Mouse (Mus musculus): ENCODE measurements around the gene Mxi1.

Gene Mxi1

DNA sequence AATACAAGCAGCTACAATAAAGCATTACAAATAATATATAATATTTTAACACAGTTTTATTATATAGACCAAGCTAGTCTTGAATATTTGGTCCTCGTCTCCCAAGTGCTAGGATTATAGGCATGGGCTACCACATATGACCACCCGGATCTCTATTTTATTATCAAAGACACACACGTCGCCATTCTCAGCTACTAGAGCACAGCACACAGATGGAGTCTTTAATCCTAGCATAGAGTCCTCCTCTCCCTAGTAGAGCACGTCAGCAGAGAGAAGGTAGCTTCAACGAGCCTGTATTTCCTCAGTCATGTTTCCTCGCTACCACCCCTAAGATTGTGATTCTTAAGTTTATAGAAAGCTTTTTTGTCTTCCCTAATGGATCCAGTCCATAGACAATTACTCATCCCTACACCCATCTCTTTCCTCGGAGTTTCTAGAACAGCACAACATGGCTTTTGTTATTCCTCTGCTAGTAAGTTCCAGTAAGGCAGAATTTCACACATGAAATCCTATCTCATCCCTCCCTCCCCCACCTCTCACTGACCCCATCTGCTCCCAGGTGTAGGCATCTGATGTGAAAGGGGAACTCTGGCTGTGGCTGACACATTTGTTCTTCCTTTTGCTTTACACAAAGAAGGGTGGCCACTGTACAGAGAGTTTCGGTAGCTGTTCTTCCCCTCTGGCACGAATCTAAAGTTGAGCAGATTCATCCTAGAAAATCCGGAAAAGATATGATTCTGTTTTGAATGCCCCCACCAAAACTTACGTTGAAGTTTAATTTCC lies 87.3 kb downstream of the Mxi1 start:
- no peak for DNase-seq (ENCODE audit: low read depth, low spot score)

GRCm38 (mm10) chr19:53399213-53399612 lies 88.9 kb downstream of the Mxi1 start:
- no peak for DNase-seq (ENCODE audit: low read depth, low spot score)

GRCm38 (mm10) chr19:53400332-53401110 lies 90.2 kb downstream of the Mxi1 start:
- DNase-seq (ENCODE audit: low read depth, low spot score), result no peak

GRCm38 (mm10) chr19:53402741-53403432 lies 92.6 kb downstream of the Mxi1 start:
- DNase-seq (ENCODE audit: low read depth, low spot score), result no peak

DNA sequence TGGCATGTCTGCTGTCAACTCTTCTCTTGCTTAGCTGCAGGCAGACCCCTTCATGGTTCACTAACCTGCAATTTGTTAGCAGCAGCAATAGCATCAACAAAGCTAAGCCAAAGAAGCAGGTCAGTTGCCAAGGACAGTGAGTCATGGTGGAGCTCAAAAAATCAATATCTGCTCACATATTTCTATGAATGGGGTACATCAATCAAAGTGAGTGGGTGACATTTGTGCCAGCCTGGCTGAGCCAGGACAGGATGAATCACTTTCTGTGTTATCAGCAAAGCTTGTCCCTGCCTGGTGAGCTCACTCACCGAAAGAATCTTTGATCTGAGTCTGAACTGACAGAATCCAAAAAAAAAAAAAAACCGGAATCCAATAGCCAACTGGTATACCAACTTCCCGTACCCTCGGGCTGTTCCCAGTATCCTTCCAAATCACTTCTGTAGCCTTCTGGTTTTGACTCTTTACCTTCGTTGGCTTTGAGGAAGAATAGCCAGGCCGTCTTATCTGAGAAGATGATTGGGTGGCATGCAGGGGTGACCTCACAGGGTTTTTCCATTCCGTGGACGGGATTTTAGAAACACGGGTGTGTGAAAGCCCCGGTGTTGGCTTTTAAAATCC lies 94.0 kb downstream of the Mxi1 start:
- DNase-seq (ENCODE audit: low read depth, low spot score), result no peak

DNA sequence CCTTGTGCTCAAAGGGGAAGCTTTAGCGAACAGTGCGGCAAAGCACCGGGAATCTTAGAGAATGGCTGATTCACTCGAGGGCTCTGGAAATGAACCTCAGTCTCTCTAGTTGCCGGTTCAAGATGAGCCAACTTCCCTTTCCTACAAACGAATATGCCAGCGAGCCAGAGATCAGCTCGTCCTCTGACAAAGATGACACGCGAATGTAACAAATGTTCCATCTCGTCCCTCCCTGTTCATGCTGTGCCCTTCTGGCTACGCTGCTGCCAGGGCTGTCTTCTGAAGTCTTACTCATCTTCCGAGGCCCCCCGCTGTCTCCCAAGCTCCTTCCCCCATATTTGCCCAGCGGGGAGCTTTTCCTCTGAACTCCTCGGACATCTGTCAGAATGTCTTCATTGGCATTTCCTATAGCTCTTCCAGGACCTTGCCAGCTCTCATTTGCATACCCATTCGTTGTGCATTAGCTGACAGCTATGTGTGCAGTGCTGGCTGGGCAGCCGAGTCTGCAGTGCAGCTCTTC lies 94.6 kb downstream of the Mxi1 start:
- DNase-seq (ENCODE audit: low read depth, low spot score), result no peak

GRCm38 (mm10) chr19:53405810-53406209 lies 95.5 kb downstream of the Mxi1 start:
- DNase-seq (ENCODE audit: low read depth, low spot score), result no peak

DNA sequence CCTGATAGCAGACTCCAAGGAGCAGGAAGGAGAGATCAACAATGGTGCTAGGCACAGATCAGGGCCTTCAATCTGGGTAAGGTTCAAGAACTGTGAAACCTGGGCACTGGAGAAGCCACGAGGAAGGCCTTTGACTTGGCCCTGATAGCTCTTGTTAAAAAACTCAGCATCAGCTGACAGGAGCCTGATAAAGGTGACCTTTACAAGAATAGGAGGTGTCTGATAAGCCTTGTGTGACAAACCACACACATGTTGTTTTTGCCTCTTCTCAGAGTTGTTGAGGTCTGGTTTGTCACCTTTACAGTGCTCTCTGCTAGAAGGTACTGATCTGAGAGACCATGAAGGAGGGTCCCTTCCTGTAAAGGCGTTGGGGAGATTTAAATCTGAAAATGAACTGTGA lies 97.0 kb downstream of the Mxi1 start:
- DNase-seq (ENCODE audit: low read depth, low spot score), result no peak

DNA sequence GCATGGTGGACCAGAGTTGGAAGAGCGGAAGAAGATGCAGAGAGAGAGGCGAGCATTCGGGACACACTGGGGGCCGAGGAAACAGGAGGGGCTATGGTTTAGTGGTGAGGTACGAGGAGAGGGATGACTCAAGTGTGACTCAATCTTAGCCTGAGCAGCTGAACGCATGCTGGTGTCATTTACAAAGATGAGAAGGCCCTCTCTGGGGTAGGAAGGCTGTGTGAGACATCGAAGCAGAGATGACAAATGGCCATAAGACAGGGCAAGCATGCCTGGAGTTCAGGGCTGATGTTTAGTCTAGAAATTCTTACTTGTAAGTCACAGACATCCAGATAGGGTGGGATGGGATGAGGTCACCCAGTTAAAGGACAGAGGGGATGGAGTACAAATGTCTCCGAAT lies 98.1 kb downstream of the Mxi1 start:
- no peak for DNase-seq (ENCODE audit: low read depth, low spot score)

DNA sequence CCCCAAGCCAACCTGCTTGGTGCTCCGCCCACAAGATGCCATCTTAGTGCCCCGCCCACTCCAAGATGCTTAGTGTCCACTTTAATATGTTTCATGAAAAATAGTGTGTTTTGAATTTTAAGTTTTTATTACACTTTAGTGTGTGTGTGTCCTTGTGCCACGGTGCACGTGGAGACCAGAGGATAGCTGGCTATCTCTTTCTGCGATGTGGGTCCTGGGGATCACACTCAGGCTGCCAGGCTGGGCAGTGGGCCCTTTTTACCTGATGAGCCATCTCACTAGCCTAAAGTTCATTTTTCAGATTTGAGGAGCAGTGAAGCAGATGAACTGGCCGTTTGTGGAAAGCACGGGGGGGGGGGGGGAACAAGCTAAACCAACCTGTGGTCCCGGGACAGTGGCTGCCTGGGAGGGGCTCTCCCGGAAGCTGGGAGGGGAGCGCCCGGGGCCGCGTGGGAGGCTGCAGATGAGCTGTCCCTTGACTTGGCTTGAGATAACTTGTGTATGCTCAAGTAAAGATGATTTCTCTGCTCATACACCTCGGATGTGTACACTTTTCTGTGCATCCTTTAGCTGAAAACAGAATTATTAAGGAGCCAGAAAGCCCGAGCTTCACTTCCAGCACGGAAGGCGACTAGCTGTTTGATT lies 99.5 kb downstream of the Mxi1 start:
- DNase-seq (ENCODE audit: low read depth, low spot score), result no peak

DNA sequence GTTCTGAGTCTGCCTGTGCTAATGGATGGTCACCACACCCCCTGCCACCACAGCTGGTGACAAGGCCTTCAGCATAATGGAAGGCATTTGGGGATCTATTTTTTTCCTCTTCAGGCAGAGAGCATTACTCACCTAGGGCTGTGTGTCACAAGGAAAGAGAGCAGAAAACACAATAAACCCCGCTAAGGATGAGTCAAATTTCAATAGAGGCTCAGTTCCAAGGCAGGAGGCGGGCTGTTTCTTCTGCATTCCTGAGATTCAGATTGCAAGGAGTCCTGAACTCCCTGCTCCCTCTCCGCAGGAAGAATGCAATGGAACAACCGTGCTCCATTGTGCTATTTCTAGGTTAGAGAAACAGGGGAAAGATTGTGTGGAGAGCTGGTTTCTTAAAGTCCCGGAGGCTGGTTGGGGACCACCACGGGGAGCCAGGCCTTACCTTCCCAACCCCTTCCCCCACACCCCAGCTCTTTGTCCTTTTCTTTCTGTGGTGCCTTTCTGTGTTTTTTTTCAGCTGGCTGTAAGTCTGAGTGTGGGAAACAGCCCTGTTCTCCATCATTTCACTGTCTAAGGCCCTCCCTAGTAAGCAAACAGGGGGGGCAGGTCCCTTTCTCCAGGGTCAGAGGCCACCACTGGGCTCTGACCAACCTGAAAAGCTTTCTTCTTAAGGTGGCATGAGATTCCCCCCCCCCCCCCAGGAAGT lies 102.0 kb downstream of the Mxi1 start:
- DNase-seq (ENCODE audit: low read depth, low spot score), result no peak

DNA sequence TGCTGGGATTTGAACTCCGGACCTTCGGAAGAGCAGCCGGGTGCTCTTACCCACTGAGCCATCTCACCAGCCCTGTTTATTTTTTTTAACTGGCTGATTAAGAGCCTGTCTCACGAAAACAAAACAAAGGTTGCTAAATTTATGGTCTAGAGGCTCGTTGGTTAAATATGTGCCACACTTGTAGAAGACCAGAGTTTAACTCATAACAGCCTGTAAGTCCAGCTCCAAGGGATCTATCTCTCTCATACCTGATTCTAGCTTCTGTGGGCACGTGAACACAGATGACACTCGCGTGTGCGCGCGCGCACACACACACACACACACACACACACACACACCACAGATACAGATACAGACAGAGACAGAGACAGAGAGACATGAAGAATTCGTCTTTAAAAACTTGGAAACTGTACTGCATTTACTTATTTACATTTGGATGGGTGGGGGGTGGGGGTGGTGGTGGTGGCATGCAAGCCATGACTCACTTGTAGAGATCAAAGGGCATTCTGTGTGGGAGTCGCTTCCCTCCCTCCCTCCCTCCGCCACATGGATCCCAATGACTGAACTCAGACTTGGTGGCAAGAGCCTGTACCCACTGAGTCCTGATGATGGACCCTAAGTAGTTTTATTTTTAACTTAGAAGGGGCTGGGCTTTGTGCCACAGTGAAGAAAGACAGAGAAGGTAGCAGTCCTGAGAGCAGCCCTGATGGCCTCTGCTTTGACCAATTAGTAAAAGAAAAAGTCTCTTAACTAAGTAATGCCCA lies 103.5 kb downstream of the Mxi1 start:
- no peak for DNase-seq (ENCODE audit: low read depth, low spot score)

DNA sequence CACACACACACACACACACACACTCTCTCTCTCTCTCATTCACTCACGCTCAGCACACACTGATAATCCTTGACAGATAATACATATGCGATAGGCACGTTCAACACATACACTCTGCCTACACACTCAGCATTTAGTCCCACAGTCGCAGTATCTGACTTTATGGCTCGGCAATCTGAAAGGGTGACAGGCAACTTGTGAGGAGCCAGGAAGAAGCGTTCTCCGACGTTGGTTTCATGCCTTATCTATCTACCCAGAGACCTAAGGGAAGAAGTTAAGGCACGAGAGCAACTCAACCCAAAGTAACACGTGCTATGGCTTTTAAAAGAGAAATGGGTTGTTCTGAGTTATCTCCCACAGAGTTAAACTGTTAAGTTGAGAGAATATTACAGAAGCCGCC lies 104.3 kb downstream of the Mxi1 start:
- DNase-seq (ENCODE audit: low read depth, low spot score), result no peak

- DNase-seq (ENCODE audit: low read depth, low spot score), result no peak
Measured at GRCm38 (mm10) chr19:53415198-53415597, 104.9 kb downstream of the Mxi1 start.

GRCm38 (mm10) chr19:53419834-53420233 lies 109.5 kb downstream of the Mxi1 start:
- no peak for DNase-seq (ENCODE audit: low read depth, low spot score)

- no peak for DNase-seq (ENCODE audit: low read depth, low spot score)
Measured at GRCm38 (mm10) chr19:53420924-53421582, 110.7 kb downstream of the Mxi1 start.

DNA sequence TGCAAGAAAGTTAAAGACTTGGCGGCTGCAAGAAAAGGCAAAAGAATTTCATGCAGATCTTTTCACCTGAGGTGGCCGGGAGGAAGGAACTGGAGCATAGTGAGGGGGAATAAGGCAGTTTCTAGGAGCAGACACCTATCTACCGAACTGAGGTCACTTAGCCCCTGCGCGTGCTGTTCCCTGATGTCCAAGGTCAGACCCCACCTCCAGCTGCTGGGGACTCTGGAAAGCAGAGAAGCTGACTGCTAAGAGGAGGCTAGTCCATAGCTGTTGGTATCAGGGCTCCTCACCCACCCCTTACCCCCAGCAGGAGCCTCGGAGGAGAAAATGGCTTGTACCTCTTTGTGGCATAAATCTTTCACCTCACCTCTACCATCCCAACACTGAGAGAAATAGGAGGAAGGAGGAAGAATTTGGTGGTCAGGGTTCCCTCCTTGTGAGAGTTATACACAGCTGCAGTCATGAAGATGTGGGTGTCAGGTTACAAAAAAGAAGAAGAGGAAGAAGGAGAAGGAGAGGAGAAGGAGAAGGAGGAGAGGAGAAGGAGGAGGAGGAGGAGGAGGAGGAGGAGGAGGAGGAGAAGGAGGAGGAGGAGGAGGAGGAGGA lies 111.4 kb downstream of the Mxi1 start:
- DNase-seq (ENCODE audit: low read depth, low spot score), result no peak

GRCm38 (mm10) chr19:53422358-53423308 lies 112.3 kb downstream of the Mxi1 start:
- DNase-seq (ENCODE audit: low read depth, low spot score), result no peak

Data from retina, adult 2 months (tissue).